Mouse (Mus musculus) heart, adult 2 months (tissue): ENCODE data around the gene Lmntd1.

Experiments used
- CTCF ChIP-seq: fragments of 200-600 bp; IDR thresholded peaks from 2 replicates; pipeline ENCODE4 v1.8.1; 2022; ENCODE audit warnings: antibody characterized with exemption, mild to moderate bottlenecking, moderate library complexity
- POLR2A ChIP-seq: fragments of 200-500 bp; IDR thresholded peaks from 2 replicates; pipeline ENCODE4 v1.6.1; 2011; ENCODE audit warnings: mild to moderate bottlenecking, low read depth, low read length, control low read depth; ENCODE audit not compliant: insufficient read depth

DNA sequence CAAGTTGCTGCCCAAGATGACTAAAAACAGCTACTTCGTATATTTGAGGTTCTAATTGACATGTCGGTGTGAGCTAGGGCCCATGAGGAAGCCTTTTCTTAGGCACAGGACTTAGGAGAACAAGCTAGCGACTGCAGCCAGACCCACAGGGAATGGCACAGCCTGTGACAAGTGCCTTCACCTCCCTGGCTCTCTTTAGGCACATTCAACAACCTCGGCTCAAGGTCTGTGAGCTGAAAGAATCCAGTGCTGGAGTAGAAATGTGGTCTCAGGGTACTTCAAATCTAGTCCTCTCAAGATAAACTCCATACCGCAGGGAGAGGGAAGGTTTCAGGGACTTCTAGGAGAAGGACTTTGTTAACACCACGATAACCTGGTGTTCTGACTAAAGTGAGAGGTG, 289.0 kb downstream of the Lmntd1 start:
- TF ChIP-seq POLR2A (no peak), CTCF (no peak)
